Mouse (Mus musculus) gonadal fat pad, adult 2 months (tissue): Measurements from ENCODE around the gene Fgl2. TPM values are rescaled to one million over a fixed set of nuclear protein-coding genes. Genes with fewer than 3 reads are reported as not detected.

ENCODE experiments used
- polyA plus RNA-seq: library from polyadenylated mRNA; depleted of rRNA; stranded (reverse); fragments of >200 nt; gene quantifications from 2 replicates; pipeline ENCODE4 v1.2.3, GENCODE M21; 2012; rRNA removed

Gene Fgl2
- polyA plus RNA-seq, 1 experiment = 11.5 TPM

Other genes with a start within 250 kb of the Fgl2 start
- 1.9 and 2.7 TPM in 2 replicates for gene Gsap, start 186.4 kb upstream of the Fgl2 start, polyA plus RNA-seq
- gene Ccdc146, start 52.0 kb downstream of the Fgl2 start, polyA plus RNA-seq = 0.26 and 0.47 TPM in 2 replicates
- gene Fam185a, start 52.3 kb downstream of the Fgl2 start, polyA plus RNA-seq = 0.99 and 2.2 TPM in 2 replicates
- 6.2 and 7.0 TPM in 2 replicates for gene Lrrc17, start 170.9 kb downstream of the Fgl2 start, polyA plus RNA-seq